Mouse (Mus musculus): Measurements from ENCODE around the gene Smad9.
"Not testable (repeated sequence)": the region's sequence is repeated elsewhere in the genome, so short reads cannot be mapped to it uniquely, and the experiment has no call there.

DNA sequence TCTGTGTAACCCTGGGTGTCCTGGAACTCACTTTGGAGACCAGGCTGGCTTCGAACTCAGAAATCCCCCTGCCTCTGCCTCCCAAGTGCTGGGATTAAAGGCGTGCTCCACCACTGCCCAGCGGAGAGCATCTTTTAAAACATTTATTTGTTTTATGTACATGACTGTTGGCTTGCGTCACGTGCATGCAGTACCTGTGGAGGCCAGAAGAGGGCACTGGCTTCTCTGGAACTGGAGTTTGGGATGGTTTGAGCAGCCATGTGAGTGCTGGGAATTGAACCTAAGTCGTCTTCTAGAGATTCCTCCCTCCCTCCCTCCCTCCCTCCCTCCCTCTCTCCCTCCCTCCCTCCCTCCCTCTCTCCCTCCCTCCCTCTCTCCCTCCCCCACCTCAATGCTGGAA lies 10.1 kb downstream of the Smad9 start:
- TF ChIP-seq CTCF (IDR thresholded peaks at IDR 0.05; ENCODE audit: control insufficient read depth, insufficient read depth, insufficient replicate concordance, low read depth, low read length): peak; percentile 85; the same call in 1 of the 2 replicates
- not testable (repeated sequence) for TF ChIP-seq POLR2A (IDR thresholded peaks at IDR 0.05; ENCODE audit: control insufficient read depth, low read depth, low read length)

All from testis, adult 2 months (tissue).